Mouse (Mus musculus): ENCODE results near the gene Schip1. TPM values are rescaled to one million over a fixed set of nuclear protein-coding genes. Genes with fewer than 3 reads are reported as not detected.

Gene Schip1
- total and polyA plus RNA-seq, 2 experiments from 2014 or later = 114 to 192 TPM

DNA sequence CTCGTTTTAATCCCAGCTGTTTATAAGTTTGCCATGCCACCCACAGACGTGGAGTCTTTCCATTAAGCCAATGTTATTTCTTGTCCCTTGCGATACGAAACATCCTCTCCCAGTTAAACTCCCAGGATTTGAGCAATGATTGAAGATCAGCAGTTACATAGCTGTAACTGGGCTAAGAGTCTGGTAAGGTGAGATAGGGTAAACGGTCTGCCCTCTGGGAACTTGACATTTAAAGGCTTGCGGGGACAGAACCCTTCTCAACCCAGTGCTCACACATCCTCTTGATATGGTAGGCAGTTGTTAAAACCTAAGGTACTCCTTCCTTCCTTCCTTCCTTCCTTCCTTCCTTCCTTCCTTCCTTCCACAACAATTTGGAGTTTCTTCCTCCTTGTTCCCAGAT, 431.9 kb downstream of the Schip1 start:
- no peak for TF ChIP-seq CTCF (IDR thresholded peaks at IDR 0.05; ENCODE audit: low read depth)
- 60% methylated on average over 6 of the region's 6 CpGs for WGBS
- H3K4me3 ChIP-seq (ENCODE audit: low read depth, low read length) = peak overlapping the region; percentile 71; the same call in 1 of the 2 replicates

DNA sequence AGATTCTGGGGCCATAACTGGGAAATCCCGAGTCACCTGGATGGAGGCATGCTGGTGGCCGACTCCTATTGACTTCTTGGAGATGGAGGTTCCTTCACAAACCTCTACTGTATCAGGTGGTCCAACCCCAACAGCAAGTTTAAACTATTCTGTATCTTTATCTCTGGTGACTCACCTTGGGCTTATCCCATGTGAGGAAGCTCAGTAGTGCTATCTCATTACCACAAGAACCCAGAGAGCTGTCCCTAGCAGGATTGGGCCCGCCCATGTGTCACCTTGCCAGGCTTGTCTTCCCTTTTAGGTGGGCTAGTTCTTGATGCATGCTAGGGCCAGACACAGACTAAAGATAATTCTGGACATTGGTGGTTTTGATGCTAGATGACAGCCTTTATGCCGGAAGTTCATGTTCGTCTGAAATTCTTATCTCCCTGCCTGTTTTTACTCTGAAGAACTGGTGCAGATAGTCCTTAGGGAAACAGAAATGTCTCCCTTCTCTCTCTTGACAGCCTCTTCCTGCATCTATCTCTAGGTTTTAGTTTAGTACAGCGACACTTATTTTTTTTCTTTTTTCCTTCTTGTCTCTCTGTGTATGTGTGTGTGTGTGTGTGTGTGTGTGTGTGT, 435.0 kb downstream of the Schip1 start:
- ATAC-seq (no peak), DNase-seq (no peak)
- Histone ChIP-seq H3K27ac (ENCODE audit: low read depth, low read length) (no peak overlapping the region), H3K9ac (no peak overlapping the region), H3K9me3 (ENCODE audit: low read length) (no peaks in the 10 kb centered on the region), H3K36me3 (ENCODE audit: insufficient read depth) (no peaks in the 10 kb centered on the region), H3K4me2 (ENCODE audit: low read depth) (no peak overlapping the region), H3K4me1 (ENCODE audit: insufficient read depth) (no peaks in the 10 kb centered on the region), H3K4me3 (ENCODE audit: low read depth, low read length) (no peak overlapping the region), H3K27me3 (ENCODE audit: insufficient read depth, low read length) (no peaks in the 10 kb centered on the region)
- WGBS = 93% methylated on average over 6 of the region's 6 CpGs
- no peak for TF ChIP-seq CTCF (IDR thresholded peaks at IDR 0.05; ENCODE audit: low read depth)

More for the DNA sequence above, 431.9 kb downstream of the Schip1 start:
- H3K36me3 ChIP-seq (ENCODE audit: insufficient read depth) = no peaks in the 10 kb centered on the region
- H3K9me3 ChIP-seq (ENCODE audit: low read length) = no peaks in the 10 kb centered on the region
- H3K4me2 ChIP-seq (ENCODE audit: low read depth) = peak overlapping the region; percentile 99
- H3K27ac ChIP-seq (ENCODE audit: low read depth, low read length) = no peak overlapping the region
- no peak overlapping the region for H3K9ac ChIP-seq
- ATAC-seq (no peak), DNase-seq (no peak)
- no peaks in the 10 kb centered on the region for H3K27me3 ChIP-seq (ENCODE audit: insufficient read depth, low read length)
- H3K4me1 ChIP-seq (ENCODE audit: insufficient read depth) = 0 out of 2 replicates have a peak, but pooled peaks cover 3% of the 10 kb centered on the region

DNA sequence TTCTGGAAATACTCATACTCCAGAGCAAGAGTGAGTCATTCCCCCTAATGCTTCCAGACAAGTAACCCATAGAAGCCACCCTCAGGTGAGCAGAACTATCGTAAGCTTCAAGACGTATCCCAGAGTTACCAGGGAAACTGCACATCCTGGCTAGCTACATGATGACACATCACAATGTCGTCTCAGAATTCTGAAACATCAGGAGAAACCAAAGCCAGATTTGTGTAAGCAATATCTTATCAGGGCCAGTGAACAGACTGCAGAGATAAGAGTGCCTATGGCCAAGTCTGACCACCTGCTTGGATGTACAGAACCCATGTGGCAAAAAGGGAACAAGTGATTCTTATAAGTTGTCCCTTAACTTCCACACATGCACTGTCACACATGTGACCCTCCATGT, 440.2 kb downstream of the Schip1 start:
- Histone ChIP-seq H3K4me1 (ENCODE audit: insufficient read depth) (no peaks in the 10 kb centered on the region; the same call in 1 of the 2 replicates), H3K9ac (no peak overlapping the region), H3K9me3 (ENCODE audit: low read length) (no peaks in the 10 kb centered on the region), H3K36me3 (ENCODE audit: insufficient read depth) (no peaks in the 10 kb centered on the region), H3K27ac (ENCODE audit: low read depth, low read length) (no peak overlapping the region), H3K27me3 (ENCODE audit: insufficient read depth, low read length) (no peaks in the 10 kb centered on the region), H3K4me2 (ENCODE audit: low read depth) (no peak overlapping the region), H3K4me3 (ENCODE audit: low read depth, low read length) (no peak overlapping the region)
- TF ChIP-seq CTCF (IDR thresholded peaks at IDR 0.05; ENCODE audit: low read depth) = no peak
- WGBS = 89% methylated on average over 3 of the region's 3 CpGs
- ATAC-seq (no peak), DNase-seq (no peak)

DNA sequence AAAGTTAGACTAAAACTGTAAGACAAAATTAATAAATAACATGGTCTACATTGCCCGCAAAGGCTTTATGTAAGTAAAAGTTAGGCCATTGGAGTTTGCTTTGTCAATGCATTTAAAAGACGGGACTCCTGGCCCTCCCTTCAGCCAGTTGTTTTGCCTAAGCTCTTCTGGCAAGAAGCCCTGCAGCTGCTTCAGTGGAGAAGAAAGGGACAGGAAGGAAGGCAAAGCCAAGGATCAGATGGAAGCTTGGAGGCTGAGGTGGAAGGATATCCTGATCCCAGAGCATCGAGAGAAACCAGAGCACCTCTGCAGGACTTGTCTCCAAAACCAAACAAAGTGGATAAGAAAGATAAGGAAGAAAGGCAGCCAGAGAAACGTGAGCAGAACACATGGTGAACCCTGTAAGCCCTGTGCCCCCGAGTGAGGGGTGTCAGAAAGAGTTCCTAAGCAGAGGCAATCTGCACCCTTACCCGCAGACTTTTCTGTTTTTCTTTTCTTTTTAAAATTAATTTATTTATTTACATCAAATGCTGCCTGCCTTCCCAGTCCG, 442.2 kb downstream of the Schip1 start:
- no peak for ATAC-seq
- no peak for TF ChIP-seq CTCF (IDR thresholded peaks at IDR 0.05; ENCODE audit: low read depth)

DNA sequence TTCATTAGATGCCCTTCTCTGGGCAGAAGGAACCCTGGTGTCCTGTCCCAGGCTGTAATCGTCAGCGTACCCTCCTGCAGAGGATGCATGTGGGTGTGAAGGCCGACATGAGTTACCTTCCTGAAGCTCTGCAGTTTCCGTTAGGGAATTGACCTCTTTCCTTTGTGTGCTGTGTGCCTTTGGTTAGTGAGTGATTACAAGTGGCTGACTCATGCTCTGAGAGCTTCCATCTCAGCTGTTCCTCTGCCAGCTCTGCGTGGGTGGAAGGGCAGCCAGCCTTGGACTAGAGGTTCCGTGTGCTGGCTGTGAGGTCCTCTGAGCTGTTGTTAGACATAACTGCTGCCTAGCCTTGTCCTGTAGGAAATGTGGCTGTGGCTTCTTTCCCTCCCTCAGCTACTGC, 444.0 kb downstream of the Schip1 start:
- Histone ChIP-seq H3K27ac (ENCODE audit: low read depth, low read length) (no peak overlapping the region; the same call in 1 of the 2 replicates), H3K9me3 (ENCODE audit: low read length) (no peaks in the 10 kb centered on the region), H3K36me3 (ENCODE audit: insufficient read depth) (no peaks in the 10 kb centered on the region), H3K4me3 (ENCODE audit: low read depth, low read length) (no peak overlapping the region), H3K9ac (no peak overlapping the region), H3K4me2 (ENCODE audit: low read depth) (no peak overlapping the region), H3K27me3 (ENCODE audit: insufficient read depth, low read length) (no peaks in the 10 kb centered on the region), H3K4me1 (ENCODE audit: insufficient read depth) (no peaks in the 10 kb centered on the region; the same call in 1 of the 2 replicates)
- no peak for DNase-seq
- WGBS = 62% methylated on average over 6 of the region's 6 CpGs
- ATAC-seq = no peak
- no peak for TF ChIP-seq CTCF (IDR thresholded peaks at IDR 0.05; ENCODE audit: low read depth)

More for the DNA sequence above, 442.2 kb downstream of the Schip1 start:
- H3K36me3 ChIP-seq (ENCODE audit: insufficient read depth) = no peaks in the 10 kb centered on the region
- H3K9ac ChIP-seq = no peak overlapping the region
- H3K4me3 ChIP-seq (ENCODE audit: low read depth, low read length) = no peak overlapping the region
- H3K9me3 ChIP-seq (ENCODE audit: low read length) = no peaks in the 10 kb centered on the region
- no peaks in the 10 kb centered on the region for H3K27me3 ChIP-seq (ENCODE audit: insufficient read depth, low read length)
- H3K4me1 ChIP-seq (ENCODE audit: insufficient read depth) = no peaks in the 10 kb centered on the region; the same call in 1 of the 2 replicates
- 70% methylated on average over 7 of the region's 7 CpGs for WGBS
- no peak for DNase-seq
- H3K4me2 ChIP-seq (ENCODE audit: low read depth) = no peak overlapping the region
- no peak overlapping the region for H3K27ac ChIP-seq (ENCODE audit: low read depth, low read length)

DNA sequence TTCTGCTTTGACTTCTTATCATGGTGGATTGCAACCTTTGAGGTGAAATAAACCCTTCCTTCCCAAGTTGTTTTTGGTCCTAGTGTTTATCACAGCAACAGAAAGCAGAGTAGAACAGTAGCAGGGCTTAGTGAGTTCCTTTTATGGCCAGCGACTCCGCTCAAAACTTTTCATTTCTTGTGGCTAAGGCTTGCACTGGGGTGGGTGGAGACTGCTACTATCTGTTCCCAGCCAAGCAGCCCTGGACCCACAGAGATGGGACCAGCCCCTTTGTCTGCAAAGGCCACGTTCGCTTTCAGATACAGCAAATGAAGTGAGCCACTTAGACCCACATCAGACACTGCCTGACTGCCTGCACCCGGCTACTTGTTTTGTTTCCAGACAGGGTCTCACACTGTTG, 446.3 kb downstream of the Schip1 start:
- Histone ChIP-seq H3K4me1 (ENCODE audit: insufficient read depth) (no peaks in the 10 kb centered on the region; the same call in 1 of the 2 replicates), H3K9me3 (ENCODE audit: low read length) (no peaks in the 10 kb centered on the region), H3K36me3 (ENCODE audit: insufficient read depth) (no peaks in the 10 kb centered on the region), H3K9ac (no peak overlapping the region), H3K27ac (ENCODE audit: low read depth, low read length) (no peak overlapping the region), H3K4me2 (ENCODE audit: low read depth) (no peak overlapping the region), H3K4me3 (ENCODE audit: low read depth, low read length) (no peak overlapping the region), H3K27me3 (ENCODE audit: insufficient read depth, low read length) (no peaks in the 10 kb centered on the region)
- no peak for TF ChIP-seq CTCF (IDR thresholded peaks at IDR 0.05; ENCODE audit: low read depth)
- DNase-seq = no peak
- 83% methylated on average over 5 of the region's 5 CpGs for WGBS
- ATAC-seq = no peak

DNA sequence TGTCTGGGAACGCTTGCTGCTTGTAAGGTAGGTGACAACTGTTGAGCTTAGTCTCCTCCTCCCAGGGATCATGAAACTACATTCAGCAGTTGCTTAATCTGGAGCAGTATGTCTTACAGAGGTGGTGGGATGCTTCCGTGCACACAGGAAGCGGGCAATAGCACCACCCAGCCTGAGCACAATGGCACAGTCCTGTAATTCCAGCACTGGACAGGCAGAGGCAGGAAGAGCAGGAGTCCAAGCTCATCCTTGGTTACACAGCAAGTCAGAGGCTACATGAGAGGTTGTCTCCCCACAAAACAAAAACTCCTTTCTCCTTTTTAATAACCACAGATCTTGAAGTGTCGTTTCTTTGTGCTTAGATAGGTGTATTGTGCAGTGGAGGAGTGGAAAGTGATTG, 447.1 kb downstream of the Schip1 start:
- TF ChIP-seq CTCF (IDR thresholded peaks at IDR 0.05; ENCODE audit: low read depth) = no peak
- no peak overlapping the region for H3K4me2 ChIP-seq (ENCODE audit: low read depth)
- H3K4me1 ChIP-seq (ENCODE audit: insufficient read depth) = peaks cover 3% of the 10 kb centered on the region; the same call in 1 of the 2 replicates
- WGBS = 79% methylated on average over 4 of the region's 4 CpGs
- no peaks in the 10 kb centered on the region for H3K27me3 ChIP-seq (ENCODE audit: insufficient read depth, low read length)
- no peak overlapping the region for H3K9ac ChIP-seq
- DNase-seq (no peak), ATAC-seq (no peak)
- H3K4me3 ChIP-seq (ENCODE audit: low read depth, low read length) = no peak overlapping the region
- H3K27ac ChIP-seq (ENCODE audit: low read depth, low read length) = no peak overlapping the region
- no peaks in the 10 kb centered on the region for H3K36me3 ChIP-seq (ENCODE audit: insufficient read depth)
- H3K9me3 ChIP-seq (ENCODE audit: low read length) = no peaks in the 10 kb centered on the region
